Comparison of ENCODE assay signal across 9 mouse cellular contexts in genomic region chr7:113250433-113250991, GRCm38 (mm10). TPM values are rescaled to one million over a fixed set of nuclear protein-coding genes. Genes with fewer than 3 reads are reported as not detected.
DNase-seq lines count a peak whose midpoint lies in the region; ATAC-seq and TF ChIP-seq lines count a peak whose summit lies in the region.
"Had no signal": no experiment of that assay in that cellular context is flagged by ENCODE, and none has a peak within 500 bp of the region (broad histone marks: within the 10 kb centered on the region; RNA-seq: fewer than 3 reads in every experiment).

No protein-coding gene starts in this region.

- no peak overlapping the region for H3K4me3 ChIP-seq in bone marrow macrophage, adult 2 months (ENCODE audit: insufficient read depth, low read length)
- no peak overlapping the region for H3K4me3 ChIP-seq in forebrain, embryonic 11.5 days (ENCODE audit: low read depth, low read length)
- H3K4me3 ChIP-seq in hindbrain, embryonic 11.5 days (ENCODE audit: low read depth, low read length), result no peak overlapping the region
- H3K4me3 ChIP-seq in midbrain, embryonic 16.5 days (ENCODE audit: low read depth, low read length), result no peak overlapping the region
- H3K4me3 ChIP-seq: megakaryocyte, embryonic 14.5 days had no signal

- WGBS in forebrain, embryonic 11.5 days, result 48% methylated on average over 3 of the region's 3 CpGs
- 51% methylated on average over 3 of the region's 3 CpGs for WGBS in hindbrain, embryonic 11.5 days
- WGBS in midbrain, embryonic 16.5 days, result 33% methylated on average over 3 of the region's 3 CpGs

- DNase-seq in left cerebral cortex, postnatal 10 days (ENCODE audit: extremely low spot score in 1 of 2, low spot score in 2 of 2), result peak; percentile 53 to 59
- DNase-seq in left cerebral cortex, adult 8-10 months (ENCODE audit: low spot score in 2 of 2), result no peak
- DNase-seq in forebrain, embryonic 11.5 days (ENCODE audit: low spot score), result peak; percentile 59
- DNase-seq in hindbrain, embryonic 11.5 days (ENCODE audit: low spot score), result peak; percentile 59
- DNase-seq in left cerebral cortex, postnatal 4 days, result peak; percentile 57
- peak; percentile 74 for DNase-seq in thymus, postnatal 14 days

- TF ChIP-seq CTCF in bone marrow macrophage, adult 2 months (IDR thresholded peaks at IDR 0.05; ENCODE audit: low read depth, low read length), result peak; percentile 80; the same call in 1 of the 2 replicates

- intact Hi-C loops in left cerebral cortex, postnatal 10 days (cut with DNase I), result loop anchor here (5.0 kb wide), 1 partner anchor 108 kb away; no protein-coding TSS in a partner anchor
- intact Hi-C loops in left cerebral cortex, postnatal 4 days (cut with DNase I), result loop anchor here (5.0 kb wide), 1 partner anchor 108 kb away; no protein-coding TSS in a partner anchor

- TF ChIP-seq POLR2A in bone marrow macrophage, adult 2 months (IDR thresholded peaks at IDR 0.05; ENCODE audit: borderline replicate concordance, low read depth, low read length), result no peak

- ATAC-seq in forebrain, embryonic 11.5 days (replicated peaks; ENCODE audit: low FRiP score), result peak; percentile 66; the same call in 1 of the 2 replicates
- ATAC-seq in hindbrain, embryonic 11.5 days (ENCODE audit: low FRiP score), result 0 out of 2 replicates have a peak, but pooled peaks have one; percentile 66
- peak; percentile 58 for ATAC-seq in midbrain, embryonic 16.5 days

- no peaks in the 10 kb centered on the region for H3K36me3 ChIP-seq in forebrain, embryonic 11.5 days (ENCODE audit: control insufficient read depth, insufficient read depth, low read length)
- H3K36me3 ChIP-seq in hindbrain, embryonic 11.5 days (ENCODE audit: control insufficient read depth, insufficient read depth, low read length), result no peaks in the 10 kb centered on the region
- no peaks in the 10 kb centered on the region for H3K36me3 ChIP-seq in midbrain, embryonic 16.5 days (ENCODE audit: control insufficient read depth, insufficient read depth, low read length)

- no peak overlapping the region for H3K9ac ChIP-seq in forebrain, embryonic 11.5 days (ENCODE audit: low read length)
- H3K9ac ChIP-seq in hindbrain, embryonic 11.5 days (ENCODE audit: low read depth, low read length), result no peak overlapping the region
- no peak overlapping the region; the same call in 1 of the 2 replicates for H3K9ac ChIP-seq in midbrain, embryonic 16.5 days (ENCODE audit: low read depth, low read length)

- H3K27me3 ChIP-seq in forebrain, embryonic 11.5 days (ENCODE audit: control insufficient read depth, insufficient read depth, low read length), result no peaks in the 10 kb centered on the region
- no peaks in the 10 kb centered on the region for H3K27me3 ChIP-seq in hindbrain, embryonic 11.5 days (ENCODE audit: control insufficient read depth, insufficient read depth, low read length)
- no peaks in the 10 kb centered on the region for H3K27me3 ChIP-seq in midbrain, embryonic 16.5 days (ENCODE audit: control insufficient read depth, insufficient read depth, low read depth, low read length)

- H3K27ac ChIP-seq in bone marrow macrophage, adult 2 months (ENCODE audit: insufficient read depth, low read depth, low read length), result no peak overlapping the region
- no peak overlapping the region; the same call in 1 of the 2 replicates for H3K27ac ChIP-seq in forebrain, embryonic 11.5 days (ENCODE audit: low read depth, low read length)
- H3K27ac ChIP-seq in hindbrain, embryonic 11.5 days (ENCODE audit: low read depth, low read length), result no peak overlapping the region
- peak overlapping the region; percentile 75 for H3K27ac ChIP-seq in midbrain, embryonic 16.5 days (ENCODE audit: low read length)

- no peaks in the 10 kb centered on the region for H3K9me3 ChIP-seq in forebrain, embryonic 11.5 days (ENCODE audit: control insufficient read depth, low read length)
- no peaks in the 10 kb centered on the region for H3K9me3 ChIP-seq in hindbrain, embryonic 11.5 days (ENCODE audit: control insufficient read depth, low read length)
- H3K9me3 ChIP-seq in midbrain, embryonic 16.5 days (replicated peaks; ENCODE audit: control insufficient read depth, low read length, poor library complexity, severe bottlenecking), result no peaks in the 10 kb centered on the region
- H3K9me3 ChIP-seq: megakaryocyte, embryonic 14.5 days had no signal

- H3K4me2 ChIP-seq in forebrain, embryonic 11.5 days (ENCODE audit: low read depth, low read length, severe bottlenecking), result no peak overlapping the region
- no peak overlapping the region for H3K4me2 ChIP-seq in hindbrain, embryonic 11.5 days (replicated peaks; ENCODE audit: low read depth, low read length)
- H3K4me2 ChIP-seq in midbrain, embryonic 16.5 days (ENCODE audit: low read length), result peak overlapping the region; percentile 3; the same call in 1 of the 2 replicates

- peaks cover 2% of the 10 kb centered on the region; the same call in 1 of the 2 replicates for H3K4me1 ChIP-seq in bone marrow macrophage, adult 2 months (ENCODE audit: control insufficient read depth, insufficient read depth, low read length)
- peaks cover 2% of the 10 kb centered on the region; the same call in 1 of the 2 replicates for H3K4me1 ChIP-seq in forebrain, embryonic 11.5 days (replicated peaks; ENCODE audit: control insufficient read depth, insufficient read depth, low read length)
- 0 out of 2 replicates have a peak, but pooled peaks cover 2% of the 10 kb centered on the region for H3K4me1 ChIP-seq in hindbrain, embryonic 11.5 days (replicated peaks; ENCODE audit: control insufficient read depth, insufficient read depth, low read length)
- H3K4me1 ChIP-seq in midbrain, embryonic 16.5 days (ENCODE audit: control insufficient read depth, insufficient read depth, low read length), result peaks cover 41% of the 10 kb centered on the region
- H3K4me1 ChIP-seq: megakaryocyte, embryonic 14.5 days had no signal

RNA-seq across cellular contexts. Expression of gene Arntl, which starts 43.2 kb away (rescaled TPM):
- total RNA-seq in left cerebral cortex, postnatal 10 days (2021), result 10 to 100 TPM; 26.5 to 28.9 TPM
- total RNA-seq in left cerebral cortex, adult 8-10 months (2022), result 10 to 100 TPM; 29.6 to 37.8 (median 30.6) TPM
- polyA plus RNA-seq in bone marrow macrophage, adult 2 months (2012; ENCODE audit: insufficient read depth, insufficient read length, missing spikeins), result 11.2 and 12.6 TPM in 2 replicates
- polyA plus RNA-seq in forebrain, embryonic 11.5 days (2014; fragmentation: Nextera tagmentation; extraction: Ambion mirVana), result 9.2 and 11.6 TPM in 2 replicates
- polyA plus RNA-seq in hindbrain, embryonic 11.5 days (2014; fragmentation: Nextera tagmentation; extraction: Ambion mirVana), result 6.8 and 7.7 TPM in 2 replicates
- 10 to 100 TPM; 35.3 to 39.0 TPM for total RNA-seq in left cerebral cortex, postnatal 4 days (2021)
- 21.0 and 22.8 TPM in 2 replicates for polyA plus RNA-seq in midbrain, embryonic 16.5 days (2015; fragmentation: Nextera tagmentation; extraction: Ambion mirVana)

Comparison
In these comparisons a context has a peak if more than half of its experiments do, and no peak if none do; other contexts are left out.
1. DNase-seq: peak in left cerebral cortex, postnatal 10 days (2 of 2), forebrain, embryonic 11.5 days (single experiment), hindbrain, embryonic 11.5 days (single experiment), left cerebral cortex, postnatal 4 days (single experiment) and thymus, postnatal 14 days (single experiment); none in left cerebral cortex, adult 8-10 months (0 of 2).
2. Peak in every context shown above with its lines, with median percentiles within 50 percentile points of each other: ATAC-seq.